Mouse (Mus musculus): ENCODE measurements around the gene Capn13.

The Capn13 gene

GRCm38 (mm10) chr17:73275066-73275465, 125.6 kb downstream of the Capn13 start:
- 96% methylated on average over 10 of the region's 10 CpGs for WGBS

GRCm38 (mm10) chr17:73273809-73274208, 126.9 kb downstream of the Capn13 start:
- WGBS = 93% methylated on average over 7 of the region's 7 CpGs

GRCm38 (mm10) chr17:73271797-73272600, 128.7 kb downstream of the Capn13 start:
- 56% methylated on average over 7 of the region's 7 CpGs for WGBS

- WGBS = 42% methylated on average over 15 of the region's 15 CpGs
These were observed 129.5 kb downstream of the Capn13 start for GRCm38 (mm10) chr17:73270871-73271796.

- 46% methylated on average over 8 of the region's 8 CpGs for WGBS
These were observed 137.6 kb downstream of the Capn13 start for GRCm38 (mm10) chr17:73263077-73263501.

- 77% methylated on average over 2 of the region's 2 CpGs for WGBS
These were observed 138.1 kb downstream of the Capn13 start for GRCm38 (mm10) chr17:73262558-73262957.

- WGBS = 97% methylated on average over 5 of the region's 5 CpGs
These were observed 141.4 kb downstream of the Capn13 start for GRCm38 (mm10) chr17:73259258-73259657.

- WGBS = 47% methylated on average over 12 of the region's 12 CpGs
These were observed 142.0 kb downstream of the Capn13 start for GRCm38 (mm10) chr17:73258620-73259019.
